Mouse (Mus musculus): ENCODE data around the gene Ints3. TPM values are rescaled to one million over a fixed set of nuclear protein-coding genes. Genes with fewer than 3 reads are reported as not detected.
A peak's percentile ranks its signal among the peaks of the same experiment; 100 is the strongest.

Ints3 gene
- total RNA-seq (2021) = 10 to 100 TPM; 26.4 to 27.2 TPM
- long read RNA-seq, experiment 1, full-length matches to known transcripts = 15 of 26 reads
- long read RNA-seq, experiment 1, partial matches to known transcripts = 11 of 26 reads
- long read RNA-seq, experiment 1, other reads (novel, unspliced or antisense) = 0 of 26 reads
- long read RNA-seq, experiment 2, full-length matches to known transcripts = 12 of 24 reads
- long read RNA-seq, experiment 2, partial matches to known transcripts = 4 of 24 reads
- long read RNA-seq, experiment 2, other reads (novel, unspliced or antisense) = 8 of 24 reads

GRCm38 (mm10) chr3:90433381-90434020 is at the start of gene Ints3:
Gene Ints3, minus strand, starts transcription at chr3:90433622.
- peak; percentile 99 to 100 for DNase-seq
- intact Hi-C loops (cut with DNase I) = loop anchor here (2.0 kb wide), 1 partner anchor 31 kb away; the partner anchor contains the start of gene Npr1

DNA sequence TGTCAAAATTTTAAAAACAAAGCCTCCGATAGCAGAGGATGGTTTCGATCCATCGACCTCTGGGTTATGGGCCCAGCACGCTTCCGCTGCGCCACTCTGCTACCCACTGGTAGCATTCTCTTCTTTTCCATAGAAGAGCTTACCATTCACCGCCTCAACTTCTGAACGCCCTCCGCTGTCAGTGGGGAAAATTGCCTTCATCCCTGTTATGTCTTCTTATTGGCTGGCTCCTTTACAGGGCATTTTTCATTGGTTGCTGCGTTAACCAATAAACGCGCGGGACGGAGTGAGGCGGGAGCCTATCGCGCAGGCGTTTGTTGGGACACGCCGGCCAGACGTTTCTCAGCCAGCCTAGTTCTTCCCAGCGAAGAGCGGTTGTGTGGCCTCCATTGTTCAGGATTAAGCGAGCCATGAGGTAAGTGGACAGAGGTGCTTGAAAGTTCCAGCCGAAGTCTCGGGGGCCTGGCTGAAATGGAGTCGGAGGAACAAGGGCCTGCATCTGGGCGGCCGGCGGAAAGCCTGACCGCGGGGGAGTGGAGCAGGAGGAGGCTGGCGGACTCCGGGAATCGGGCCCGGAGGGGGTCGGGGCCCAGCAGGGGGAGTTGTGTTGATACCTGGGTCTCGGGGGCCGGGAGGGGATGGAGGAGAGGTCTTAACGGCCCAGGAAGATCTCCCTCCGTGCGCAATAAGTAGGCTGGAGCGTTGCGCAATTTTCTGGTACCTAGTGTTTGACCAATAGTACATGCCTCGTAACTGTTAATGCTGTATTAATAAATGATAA is 42.6 kb upstream of the Ints3 start, which contains the start of gene Ilf2:
Gene Ilf2, plus strand, starts transcription at position 296 of the 781 bp plus-strand sequence.
- DNase-seq = peak; percentile 92 to 95
- intact Hi-C loops (cut with DNase I) = no loop called here

GRCm38 (mm10) chr3:90475151-90475830 is 41.9 kb upstream of the Ints3 start:
- intact Hi-C loops (cut with DNase I) = no loop called here
- DNase-seq = no peak

GRCm38 (mm10) chr3:90472213-90472612 is 38.8 kb upstream of the Ints3 start:
- intact Hi-C loops (cut with DNase I) = no loop called here
- peak; percentile 32 to 62 for DNase-seq

GRCm38 (mm10) chr3:90467618-90468300 is 34.3 kb upstream of the Ints3 start:
- no peak for DNase-seq
- intact Hi-C loops (cut with DNase I) = loop anchor here (10.0 kb wide), 1 partner anchor 173 kb away; the partner anchor contains the start of gene Gatad2b

GRCm38 (mm10) chr3:90466311-90466766 is 32.9 kb upstream of the Ints3 start:
- intact Hi-C loops (cut with DNase I) = loop anchor here (1.0 to 10.0 kb wide), 2 partner anchors 54 to 172 kb away; partner anchors contain the start of gene Gatad2b
- DNase-seq = peak; percentile 58 to 76

GRCm38 (mm10) chr3:90465686-90466310 is 32.4 kb upstream of the Ints3 start, which contains the start of gene Npr1:
Gene Npr1, minus strand, starts transcription at chr3:90465866.
- intact Hi-C loops (cut with DNase I) = loop anchor here (1.0 to 10.0 kb wide), 3 partner anchors 33 to 171 kb away; partner anchors contain the start of genes Gatad2b and Ints3

GRCm38 (mm10) chr3:90465081-90465685 is 31.8 kb upstream of the Ints3 start:
- intact Hi-C loops (cut with DNase I) = loop anchor here (2.0 to 10.0 kb wide), 2 partner anchors 32 to 170 kb away; partner anchors contain the start of genes Gatad2b and Ints3
- peak; percentile 42 to 50 for DNase-seq

More at GRCm38 (mm10) chr3:90465686-90466310, 32.4 kb upstream of the Ints3 start, which contains the start of gene Npr1:
- peak; percentile 68 to 72 for DNase-seq

- DNase-seq = peak; percentile 44 to 45
- intact Hi-C loops (cut with DNase I) = loop anchor here (2.0 to 10.0 kb wide), 2 partner anchors 32 to 170 kb away; partner anchors contain the start of genes Gatad2b and Ints3
Observed at GRCm38 (mm10) chr3:90464552-90465080, 31.2 kb upstream of the Ints3 start.

DNA sequence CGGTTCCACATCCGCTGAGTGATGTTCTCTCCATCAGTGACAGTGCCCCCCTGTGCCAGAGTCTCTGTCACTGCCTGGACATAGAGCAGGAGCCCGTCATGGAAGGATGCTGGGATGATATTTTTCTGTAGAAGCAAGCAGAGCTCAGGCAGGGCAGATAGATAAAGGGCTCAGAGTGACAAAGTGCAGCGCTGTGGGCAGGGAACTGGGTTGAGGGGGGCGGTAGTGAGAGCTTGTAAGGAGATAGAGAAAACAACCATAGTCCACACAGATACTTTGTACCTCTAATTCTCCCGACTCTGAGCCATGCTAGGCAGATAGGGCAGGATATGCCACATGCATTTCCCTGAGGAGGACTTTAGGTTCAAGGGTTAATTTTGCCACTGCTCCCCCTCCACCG is 29.2 kb upstream of the Ints3 start:
- intact Hi-C loops (cut with DNase I) = loop anchor here (2.0 to 10.0 kb wide), 2 partner anchors 14 to 168 kb away; partner anchors contain the start of gene Gatad2b
- DNase-seq = no peak

DNA sequence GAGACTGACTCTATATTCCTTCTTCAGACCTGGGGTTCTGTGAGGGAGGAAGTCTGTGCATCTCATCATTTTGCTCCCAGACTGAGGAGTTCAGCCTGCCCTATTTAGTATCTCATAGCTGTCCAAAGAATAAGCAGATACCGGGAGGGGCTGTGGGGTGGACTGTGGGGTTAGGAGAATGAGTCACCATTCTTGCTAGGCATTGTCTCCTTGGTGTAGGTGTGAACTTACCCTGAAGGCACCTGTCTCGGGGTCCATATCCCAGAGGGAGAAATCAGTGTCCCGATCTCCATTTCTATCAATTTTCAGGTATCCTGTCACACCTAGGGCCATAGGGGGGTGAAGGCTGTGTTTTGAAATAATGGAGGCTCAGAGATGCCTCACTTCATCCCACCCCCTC is 28.5 kb upstream of the Ints3 start:
- intact Hi-C loops (cut with DNase I) = loop anchor here (2.0 to 10.0 kb wide), 2 partner anchors 13 to 167 kb away; partner anchors contain the start of gene Gatad2b
- DNase-seq = no peak

DNA sequence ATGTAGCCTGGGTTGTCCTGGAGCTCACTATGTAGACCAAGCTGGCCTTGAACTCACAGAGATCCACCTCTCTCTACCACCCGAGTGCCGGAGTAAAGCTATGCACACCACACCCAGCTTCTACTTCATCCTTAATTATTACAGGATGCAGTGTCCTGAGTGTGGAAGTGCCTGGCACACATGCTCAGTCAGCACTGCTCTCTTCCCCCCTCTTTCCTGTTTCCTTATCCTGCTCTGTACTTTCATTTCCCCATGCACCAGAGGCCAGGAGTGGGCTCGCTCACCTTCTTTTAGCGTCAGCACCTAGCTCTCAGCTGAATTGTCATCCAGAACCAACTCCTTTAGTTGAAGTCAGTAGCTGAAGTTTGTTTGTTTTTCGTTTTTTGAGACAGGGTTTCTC is 26.9 kb upstream of the Ints3 start:
- intact Hi-C loops (cut with DNase I) = loop anchor here (10.0 kb wide), 1 partner anchor 166 kb away; the partner anchor contains the start of gene Gatad2b
- DNase-seq = no peak

DNA sequence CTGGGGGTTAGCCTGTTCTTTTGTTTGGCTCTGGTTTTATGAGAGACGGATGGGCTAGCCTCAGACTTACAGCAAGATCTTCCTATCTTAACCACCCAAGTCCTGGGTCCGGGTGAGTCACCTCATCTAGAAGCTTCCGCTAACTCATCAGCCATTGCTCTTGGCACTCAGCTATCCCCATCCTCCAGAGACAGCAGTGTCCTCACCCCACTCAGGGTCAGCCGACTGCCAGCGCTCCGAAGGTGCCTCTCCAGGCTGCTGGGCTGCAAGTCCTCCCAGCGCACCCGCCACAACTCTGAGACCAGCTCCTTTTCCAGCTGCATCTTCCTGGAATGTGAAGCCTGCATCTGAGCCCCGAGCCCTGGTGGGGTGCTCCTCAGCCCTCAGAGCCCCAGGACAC is 26.3 kb upstream of the Ints3 start:
- no peak for DNase-seq
- intact Hi-C loops (cut with DNase I) = loop anchor here (10.0 kb wide), 1 partner anchor 165 kb away; the partner anchor contains the start of gene Gatad2b

DNA sequence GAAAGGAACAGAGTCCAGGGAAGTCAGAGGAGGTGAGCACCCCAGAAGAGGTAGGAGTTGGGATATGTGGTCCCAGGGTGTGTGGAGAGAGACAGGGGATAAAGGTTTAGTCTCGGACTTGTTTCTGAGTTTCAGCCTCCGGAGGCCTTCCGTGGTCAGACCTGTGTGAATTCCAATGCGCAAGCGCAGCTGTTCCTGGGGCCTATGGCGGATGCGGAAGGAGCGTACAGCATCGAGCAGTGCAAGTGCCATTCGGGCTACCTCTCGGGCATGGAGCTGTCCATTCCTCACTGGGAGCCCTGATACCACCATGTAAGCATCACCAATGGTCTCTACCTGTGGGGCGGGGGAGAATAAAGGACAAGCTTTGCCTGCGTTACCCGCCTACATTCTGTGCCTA is 21.5 kb upstream of the Ints3 start:
- intact Hi-C loops (cut with DNase I) = no loop called here
- no peak for DNase-seq

- intact Hi-C loops (cut with DNase I) = no loop called here
- DNase-seq = no peak
Observed at GRCm38 (mm10) chr3:90451396-90452095, 18.1 kb upstream of the Ints3 start.

DNA sequence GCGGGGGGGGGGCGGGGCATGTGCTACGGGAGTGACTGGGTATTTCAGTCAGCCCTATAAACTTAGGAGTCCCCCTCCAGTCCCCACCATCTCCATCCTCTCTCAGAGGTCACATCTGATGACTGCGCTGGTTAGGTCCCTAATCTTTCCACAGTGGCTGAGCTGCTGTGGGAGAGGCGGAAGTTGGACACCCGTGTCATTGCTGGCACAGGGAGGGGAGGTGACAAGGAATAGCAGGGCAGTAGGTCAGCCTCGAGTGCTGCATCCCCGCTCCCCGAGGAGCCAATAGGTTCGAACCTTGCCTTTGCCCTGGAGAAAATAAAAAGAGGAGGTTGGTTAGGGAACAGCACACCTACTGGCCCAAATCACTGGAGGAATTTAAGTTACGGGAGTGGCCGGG is 17.5 kb upstream of the Ints3 start:
- DNase-seq = no peak
- intact Hi-C loops (cut with DNase I) = no loop called here

- intact Hi-C loops (cut with DNase I) = loop anchor here (2.0 kb wide), 1 partner anchor 14 kb away; no protein-coding TSS in a partner anchor
- no peak for DNase-seq
Observed at GRCm38 (mm10) chr3:90448626-90449025, 15.2 kb upstream of the Ints3 start.

All from heart, postnatal 14 days (tissue).